Mouse (Mus musculus) lung, postnatal 0 days (tissue): ENCODE data around the gene Krt76. TPM values are rescaled to one million over a fixed set of nuclear protein-coding genes. Genes with fewer than 3 reads are reported as not detected.

ENCODE experiments used
- ATAC-seq: fragments of 200-750 bp; cut with Nextera tagmentation; 2 replicates; pipeline ENCODE4 v1.8.0; 2017; ENCODE audit warnings: moderate library complexity
- DNase-seq: peaks from one replicate; pipeline ENCODE4 v3.0.0-alpha.2; 2016; ENCODE audit warnings: low spot score
- H3K27ac ChIP-seq: fragments of 300-500 bp; sonication (generic); 2 replicates; pipeline ENCODE4 v1.5.1; 2014; ENCODE audit warnings: antibody characterized with exemption, mild to moderate bottlenecking, low read length, mixed read lengths
- H3K27me3 ChIP-seq: fragments of 300-500 bp; sonication (generic); replicated peaks from 2 replicates; pipeline ENCODE4 v1.6.1; 2014; ENCODE audit warnings: low read length, mixed read lengths; ENCODE audit not compliant: insufficient read depth
- H3K36me3 ChIP-seq: fragments of 300-500 bp; sonication (generic); 2 replicates; pipeline ENCODE4 v1.6.1; 2014; ENCODE audit warnings: low read length, mixed read lengths; ENCODE audit not compliant: insufficient read depth
- H3K4me1 ChIP-seq: fragments of 300-500 bp; sonication (generic); 2 replicates; pipeline ENCODE4 v1.6.1; 2014; ENCODE audit warnings: antibody characterized with exemption, low read depth, low read length, mixed read lengths; ENCODE audit not compliant: insufficient read depth
- H3K4me2 ChIP-seq: fragments of 300-500 bp; sonication (generic); replicated peaks from 2 replicates; pipeline ENCODE4 v1.6.1; 2014; ENCODE audit warnings: low read depth, mild to moderate bottlenecking, low read length, moderate library complexity, mixed read lengths
- H3K4me3 ChIP-seq: fragments of 300-500 bp; sonication (generic); 2 replicates; pipeline ENCODE4 v1.5.1; 2014; ENCODE audit warnings: low read depth, low read length
- H3K9ac ChIP-seq: fragments of 300-500 bp; sonication (generic); replicated peaks from 2 replicates; pipeline ENCODE4 v1.6.1; 2014; ENCODE audit warnings: low read depth, mild to moderate bottlenecking
- H3K9me3 ChIP-seq: fragments of 300-500 bp; sonication (generic); 2 replicates; pipeline ENCODE4 v1.6.1; 2016; ENCODE audit warnings: low read length, mixed read lengths
- CTCF ChIP-seq: IDR thresholded peaks from 2 replicates; pipeline ENCODE4 v1.5.1; 2016; ENCODE audit warnings: antibody characterized with exemption, mild to moderate bottlenecking
- EP300 ChIP-seq: IDR thresholded peaks from 2 replicates; pipeline ENCODE4 v1.6.1; 2016; ENCODE audit warnings: antibody characterized with exemption, mild to moderate bottlenecking, control low read depth
- whole genome bisulfite sequencing: fragments of 180-500 bp; shearing (Covaris S2); extraction: QIAGEN DNeasy Blood & Tissue Kit; methylation state at CpG from one replicate; pipeline ENCODE4 v1.1.7; 2014; 5-methylcytosine and 5-hydroxymethylcytosine counted together
- polyA plus RNA-seq: library from polyadenylated mRNA; unstranded; fragments of >200 nt; fragmentation: Nextera tagmentation; extraction: Ambion mirVana; gene quantifications from 2 replicates; pipeline ENCODE4 v1.2.1, GENCODE M21; 2015

Gene Krt76
- polyA plus RNA-seq, result not detected in 2 replicates

GRCm38 (mm10) chr15:101892820-101893219 lies at the start of gene Krt76:
TSS of gene Krt76 (minus strand) at chr15:101892920.
- no peak within 1 kb of the TSS for H3K27ac ChIP-seq
- H3K9me3 ChIP-seq, result no peaks in the 10 kb centered on the region
- H3K4me2 ChIP-seq, result no peak within 1 kb of the TSS
- H3K4me1 ChIP-seq, result no peaks in the 10 kb centered on the region
- WGBS, result 54% methylated on average over 4 of the region's 4 CpGs
- H3K4me3 ChIP-seq, result no peak within 1 kb of the TSS
- no peak for ATAC-seq
- no peaks in the 10 kb centered on the region for H3K36me3 ChIP-seq
- TF ChIP-seq CTCF, result no peak
- no peak for TF ChIP-seq EP300
- no peak for DNase-seq
- no peak within 1 kb of the TSS for H3K9ac ChIP-seq
- H3K27me3 ChIP-seq, result no peaks in the 10 kb centered on the region

GRCm38 (mm10) chr15:101941948-101942347 lies 49.2 kb upstream of the Krt76 start:
- no peaks in the 10 kb centered on the region for H3K4me1 ChIP-seq
- H3K9me3 ChIP-seq, result no peaks in the 10 kb centered on the region
- WGBS, result 40% methylated on average over 8 of the region's 8 CpGs
- DNase-seq, result peak; percentile 57
- H3K4me3 ChIP-seq, result no peak overlapping the region
- no peaks in the 10 kb centered on the region for H3K27me3 ChIP-seq
- ATAC-seq, result peak; percentile 74
- H3K9ac ChIP-seq, result no peak overlapping the region
- H3K36me3 ChIP-seq, result no peaks in the 10 kb centered on the region
- TF ChIP-seq CTCF, result no peak
- TF ChIP-seq EP300, result 0 out of 2 replicates have a peak, but pooled peaks have one; percentile 18
- H3K4me2 ChIP-seq, result no peak overlapping the region
- no peak overlapping the region for H3K27ac ChIP-seq

- H3K9me3 ChIP-seq, result no peaks in the 10 kb centered on the region
- H3K27ac ChIP-seq, result no peak within 1 kb of the TSS
- H3K27me3 ChIP-seq, result no peaks in the 10 kb centered on the region
- H3K4me1 ChIP-seq, result no peaks in the 10 kb centered on the region
- TF ChIP-seq EP300 (no peak), CTCF (no peak)
- WGBS, result 52% methylated on average over 3 of the region's 6 CpGs
- H3K4me3 ChIP-seq, result no peak within 1 kb of the TSS
- no peak within 1 kb of the TSS for H3K9ac ChIP-seq
- DNase-seq (no peak), ATAC-seq (no peak)
- no peaks in the 10 kb centered on the region for H3K36me3 ChIP-seq
- H3K4me2 ChIP-seq, result no peak within 1 kb of the TSS
These were observed 47.6 kb upstream of the Krt76 start, which contains the start of gene Krt79 for GRCm38 (mm10) chr15:101940274-101940829. TSS of gene Krt79 (minus strand) at chr15:101940324.

GRCm38 (mm10) chr15:101938600-101939308 lies 46.0 kb upstream of the Krt76 start:
- Histone ChIP-seq H3K27me3 (no peaks in the 10 kb centered on the region), H3K4me1 (no peaks in the 10 kb centered on the region), H3K4me3 (no peak overlapping the region), H3K27ac (no peak overlapping the region), H3K4me2 (no peak overlapping the region), H3K9ac (no peak overlapping the region), H3K9me3 (no peaks in the 10 kb centered on the region), H3K36me3 (no peaks in the 10 kb centered on the region)
- TF ChIP-seq CTCF, result no peak
- DNase-seq (peak; percentile 42), ATAC-seq (peak; percentile 42; the same call in 1 of the 2 replicates)
- 64% methylated on average over 9 of the region's 9 CpGs for WGBS

- H3K9ac ChIP-seq, result no peak overlapping the region
- TF ChIP-seq EP300, result no peak
- TF ChIP-seq CTCF, result no peak
- no peak overlapping the region for H3K4me3 ChIP-seq
- H3K27ac ChIP-seq, result no peak overlapping the region
- H3K9me3 ChIP-seq, result no peaks in the 10 kb centered on the region
- H3K27me3 ChIP-seq, result no peaks in the 10 kb centered on the region
- DNase-seq, result no peak
- 0 out of 2 replicates have a peak, but pooled peaks cover 6% of the 10 kb centered on the region for H3K4me1 ChIP-seq
- no peaks in the 10 kb centered on the region for H3K36me3 ChIP-seq
- 49% methylated on average over 6 of the region's 6 CpGs for WGBS
- no peak overlapping the region for H3K4me2 ChIP-seq
- no peak for ATAC-seq
These were observed 40.3 kb upstream of the Krt76 start for GRCm38 (mm10) chr15:101933024-101933423.

GRCm38 (mm10) chr15:101929666-101930065 lies 36.9 kb upstream of the Krt76 start:
- ATAC-seq (peak; percentile 57; the same call in 1 of the 2 replicates), DNase-seq (peak; percentile 46)
- no peak overlapping the region; the same call in 1 of the 2 replicates for H3K9ac ChIP-seq
- H3K4me2 ChIP-seq, result peak overlapping the region; percentile 50
- H3K4me3 ChIP-seq, result peak overlapping the region; percentile 12; the same call in 1 of the 2 replicates
- TF ChIP-seq CTCF, result no peak
- no peaks in the 10 kb centered on the region for H3K9me3 ChIP-seq
- no peak overlapping the region for H3K27ac ChIP-seq
- 4% methylated on average over 17 of the region's 17 CpGs for WGBS
- H3K27me3 ChIP-seq, result no peaks in the 10 kb centered on the region
- 0 out of 2 replicates have a peak, but pooled peaks cover 6% of the 10 kb centered on the region for H3K4me1 ChIP-seq
- H3K36me3 ChIP-seq, result no peaks in the 10 kb centered on the region
